ENCODE assay signal across 9 mouse cellular contexts in genomic region chr9:44178389-44178788, GRCm38 (mm10). TPM values are rescaled to one million over a fixed set of nuclear protein-coding genes. Genes with fewer than 3 reads are reported as not detected.
DNase-seq lines count a peak whose midpoint lies in the region; ATAC-seq and TF ChIP-seq lines count a peak whose summit lies in the region.
"Had no signal": no experiment of that assay in that cellular context is flagged by ENCODE, and none has a peak within 500 bp of the region (broad histone marks: within the 10 kb centered on the region; RNA-seq: fewer than 3 reads in every experiment).

No protein-coding gene starts in this region.

- peaks cover 40% of the 10 kb centered on the region for H3K4me1 ChIP-seq in heart, embryonic 12.5 days (replicated peaks)
- peaks cover 37% of the 10 kb centered on the region for H3K4me1 ChIP-seq in heart, embryonic 10.5 days
- no peaks in the 10 kb centered on the region for H3K4me1 ChIP-seq in stomach, postnatal 0 days (replicated peaks; ENCODE audit: control insufficient read depth, insufficient read depth)

- ATAC-seq in heart, embryonic 12.5 days (ENCODE audit: insufficient number of reproducible peaks, low FRiP score), result no peak
- peak; percentile 41 for ATAC-seq in inflammation-experienced regulatory T-cells, adult 6 months
- no peak for ATAC-seq in stomach, postnatal 0 days (ENCODE audit: low FRiP score, low TSS enrichment)

- no peak for DNase-seq in heart, embryonic 10.5 days (ENCODE audit: low spot score)
- peak; percentile 49 for DNase-seq in 416B (ENCODE audit: low read depth)
- DNase-seq in NIH3T3 (ENCODE audit: low read depth), result peak; percentile 6
- DNase-seq in stomach, postnatal 0 days (ENCODE audit: low spot score), result peak; percentile 41
- no peak for DNase-seq in urinary bladder, postnatal 10 days (ENCODE audit: low spot score)
- DNase-seq in left cerebral cortex, adult 11 months (ENCODE audit: low spot score), result no peak

- no peak overlapping the region for H3K4me2 ChIP-seq in heart, embryonic 12.5 days
- no peak overlapping the region for H3K4me2 ChIP-seq in stomach, postnatal 0 days (replicated peaks; ENCODE audit: low read depth)
- H3K4me2 ChIP-seq: liver, embryonic 15.5 days had no signal

- peak overlapping the region; percentile 46; the same call in 1 of the 2 replicates for H3K27ac ChIP-seq in heart, embryonic 12.5 days (ENCODE audit: poor library complexity, severe bottlenecking)
- no peak overlapping the region for H3K27ac ChIP-seq in heart, embryonic 10.5 days
- H3K27ac ChIP-seq in stomach, postnatal 0 days (replicated peaks), result no peak overlapping the region
- H3K27ac ChIP-seq: liver, embryonic 15.5 days had no signal

- 81% methylated on average over 14 of the region's 14 CpGs for WGBS in heart, embryonic 12.5 days
- 83% methylated on average over 14 of the region's 14 CpGs for WGBS in heart, embryonic 10.5 days
- 83% methylated on average over 14 of the region's 14 CpGs for WGBS in stomach, postnatal 0 days

- H3K9me3 ChIP-seq in heart, embryonic 12.5 days (replicated peaks), result no peaks in the 10 kb centered on the region
- H3K9me3 ChIP-seq in heart, embryonic 10.5 days, result no peaks in the 10 kb centered on the region
- H3K9me3 ChIP-seq in stomach, postnatal 0 days (ENCODE audit: control insufficient read depth, low read length), result no peaks in the 10 kb centered on the region
- H3K9me3 ChIP-seq: liver, embryonic 15.5 days had no signal

- H3K4me3 ChIP-seq in heart, embryonic 12.5 days, result no peak overlapping the region
- no peak overlapping the region for H3K4me3 ChIP-seq in heart, embryonic 10.5 days
- H3K4me3 ChIP-seq in stomach, postnatal 0 days (ENCODE audit: low read depth, low read length), result no peak overlapping the region
- H3K4me3 ChIP-seq: liver, embryonic 15.5 days had no signal

- peaks cover 19% of the 10 kb centered on the region for H3K36me3 ChIP-seq in heart, embryonic 12.5 days
- H3K36me3 ChIP-seq in heart, embryonic 10.5 days, result peaks cover 23% of the 10 kb centered on the region
- no peaks in the 10 kb centered on the region for H3K36me3 ChIP-seq in stomach, postnatal 0 days (ENCODE audit: control insufficient read depth, insufficient read depth, low read length)

- no peak overlapping the region for H3K9ac ChIP-seq in heart, embryonic 12.5 days
- no peak overlapping the region for H3K9ac ChIP-seq in stomach, postnatal 0 days (ENCODE audit: low read length)
- H3K9ac ChIP-seq: liver, embryonic 15.5 days had no signal

- TF ChIP-seq EP300 in stomach, postnatal 0 days (optimal IDR thresholded peaks at IDR 0.05), result no peak

- no peaks in the 10 kb centered on the region for H3K27me3 ChIP-seq in heart, embryonic 12.5 days (replicated peaks)
- H3K27me3 ChIP-seq in heart, embryonic 10.5 days (ENCODE audit: insufficient read depth, poor library complexity, severe bottlenecking), result no peaks in the 10 kb centered on the region
- H3K27me3 ChIP-seq in stomach, postnatal 0 days (ENCODE audit: control insufficient read depth, insufficient read depth, low read length), result no peaks in the 10 kb centered on the region
- H3K27me3 ChIP-seq: liver, embryonic 15.5 days had no signal

- TF ChIP-seq CTCF in stomach, postnatal 0 days (IDR thresholded peaks at IDR 0.05; ENCODE audit: low read depth), result peak; percentile 55

RNA-seq across cellular contexts. Expression of gene Mcam, which starts 44.1 kb away (rescaled TPM):
- 129 and 130 TPM in 2 replicates for polyA plus RNA-seq in heart, embryonic 12.5 days (2016; fragmentation: Nextera tagmentation; extraction: Ambion mirVana)
- 34.6 and 67.0 TPM in 2 replicates for polyA plus RNA-seq in heart, embryonic 10.5 days (2016; fragmentation: Nextera tagmentation; extraction: Ambion mirVana)
- polyA plus RNA-seq in inflammation-experienced regulatory T-cells, adult 6 months (2017; shearing (Covaris generic)), result under 1 TPM in 1 of 3 experiments, not detected in 2; 0.69 TPM
- polyA plus RNA-seq in stomach, postnatal 0 days (2015; fragmentation: Nextera tagmentation; extraction: Ambion mirVana), result 43.9 and 44.5 TPM in 2 replicates

RNA-seq across cellular contexts. Expression of gene Cbl, which starts 55.5 kb away (rescaled TPM):
- 18.3 and 20.0 TPM in 2 replicates for polyA plus RNA-seq in heart, embryonic 12.5 days (2016; fragmentation: Nextera tagmentation; extraction: Ambion mirVana)
- 16.2 and 16.3 TPM in 2 replicates for polyA plus RNA-seq in heart, embryonic 10.5 days (2016; fragmentation: Nextera tagmentation; extraction: Ambion mirVana)
- 10 to 100 TPM; 17.9 to 31.2 (median 19.8) TPM for polyA plus RNA-seq in inflammation-experienced regulatory T-cells, adult 6 months (2017; shearing (Covaris generic))
- polyA plus RNA-seq in stomach, postnatal 0 days (2015; fragmentation: Nextera tagmentation; extraction: Ambion mirVana), result 4.9 and 5.7 TPM in 2 replicates

Comparison
In these comparisons a context has a peak if more than half of its experiments do, and no peak if none do; other contexts are left out.
1. DNase-seq: peak in 416B (single experiment), NIH3T3 (single experiment) and stomach, postnatal 0 days (single experiment); none in heart, embryonic 10.5 days (single experiment), urinary bladder, postnatal 10 days (single experiment) and left cerebral cortex, adult 11 months (single experiment).
2. RNA of gene Mcam, which starts 44.1 kb away (polyA plus RNA-seq): 129 to 130 TPM in heart, embryonic 12.5 days, 43.9 to 44.5 TPM in stomach, postnatal 0 days and 34.6 to 67.0 TPM in heart, embryonic 10.5 days; 0.69 TPM in inflammation-experienced regulatory T-cells, adult 6 months; every median in the first group is over 10 times any median in the second.